ENCODE assay signal across 8 mouse cellular contexts in the genomic region with DNA sequence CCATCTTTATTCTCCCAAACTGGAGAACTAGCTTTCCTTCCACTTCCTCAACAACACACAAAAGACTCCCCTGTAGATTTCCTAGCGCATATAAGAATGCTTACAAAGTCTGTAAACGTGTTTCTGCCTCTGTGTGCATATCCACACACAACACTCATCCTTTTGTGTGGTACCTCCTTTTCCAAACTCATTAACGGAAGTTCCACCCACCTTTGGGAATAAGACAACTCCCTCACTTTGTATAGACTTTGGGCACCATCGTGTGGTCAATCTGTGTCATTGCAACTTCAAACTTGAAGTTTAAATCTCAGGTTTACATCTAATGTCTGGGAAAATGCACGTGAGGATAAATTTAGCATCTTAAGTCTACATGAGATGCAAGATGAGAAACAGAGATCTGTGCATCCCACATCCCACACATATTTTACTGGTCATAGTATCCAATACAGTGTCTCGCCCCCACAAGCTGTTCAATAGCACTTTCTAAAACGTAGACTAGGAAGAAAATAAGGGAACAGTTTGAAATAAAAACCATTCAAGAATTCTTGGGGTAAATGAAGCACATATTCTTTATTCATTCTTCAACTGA.
DNase-seq lines count a peak whose midpoint lies in the region; ATAC-seq lines count a peak whose summit lies in the region.

No protein-coding gene starts in this region.

- no peaks in the 10 kb centered on the region for H3K4me1 ChIP-seq in heart, embryonic 10.5 days
- H3K4me1 ChIP-seq in embryonic facial prominence, embryonic 15.5 days, result no peaks in the 10 kb centered on the region
- 0 out of 2 replicates have a peak, but pooled peaks cover 1% of the 10 kb centered on the region for H3K4me1 ChIP-seq in hindbrain, embryonic 15.5 days (replicated peaks)
- H3K4me1 ChIP-seq in limb, embryonic 11.5 days (ENCODE audit: control insufficient read depth, insufficient read depth, low read length), result 0 out of 2 replicates have a peak, but pooled peaks cover 2% of the 10 kb centered on the region

- H3K4me3 ChIP-seq in heart, embryonic 10.5 days, result no peak overlapping the region
- H3K4me3 ChIP-seq in embryonic facial prominence, embryonic 15.5 days (replicated peaks), result no peak overlapping the region
- H3K4me3 ChIP-seq in hindbrain, embryonic 15.5 days, result no peak overlapping the region
- no peak overlapping the region for H3K4me3 ChIP-seq in limb, embryonic 11.5 days (ENCODE audit: low read depth, low read length)

- DNase-seq in heart, adult 11 months, result peak; percentile 11
- DNase-seq in heart, embryonic 10.5 days (ENCODE audit: low spot score), result no peak
- peak; percentile 13 for DNase-seq in WW6 (ENCODE audit: low read depth, low spot score)
- peak; percentile 62 for DNase-seq in limb, embryonic 11.5 days (ENCODE audit: low spot score)
- peak; percentile 50 for DNase-seq in neural tube, embryonic 10.5 days (ENCODE audit: extremely low spot score, low spot score)
- DNase-seq in urinary bladder, postnatal 10 days (ENCODE audit: low spot score), result no peak

- H3K27ac ChIP-seq in heart, embryonic 10.5 days, result no peak overlapping the region
- H3K27ac ChIP-seq in embryonic facial prominence, embryonic 15.5 days (replicated peaks), result no peak overlapping the region
- H3K27ac ChIP-seq in hindbrain, embryonic 15.5 days (replicated peaks), result no peak overlapping the region
- H3K27ac ChIP-seq in limb, embryonic 11.5 days (replicated peaks; ENCODE audit: low read depth, low read length), result no peak overlapping the region

- no peaks in the 10 kb centered on the region; the same call in 1 of the 2 replicates for H3K27me3 ChIP-seq in heart, embryonic 10.5 days (ENCODE audit: insufficient read depth, poor library complexity, severe bottlenecking)
- H3K27me3 ChIP-seq in embryonic facial prominence, embryonic 15.5 days, result no peaks in the 10 kb centered on the region
- no peaks in the 10 kb centered on the region for H3K27me3 ChIP-seq in hindbrain, embryonic 15.5 days
- no peaks in the 10 kb centered on the region for H3K27me3 ChIP-seq in limb, embryonic 11.5 days (ENCODE audit: control insufficient read depth, insufficient read depth, low read length)

- ATAC-seq in embryonic facial prominence, embryonic 15.5 days (ENCODE audit: insufficient number of reproducible peaks, low FRiP score, low TSS enrichment, low read depth), result no peak
- ATAC-seq in hindbrain, embryonic 15.5 days (ENCODE audit: low FRiP score, low read depth), result peak; percentile 73; the same call in 1 of the 2 replicates
- ATAC-seq in limb, embryonic 11.5 days (ENCODE audit: insufficient number of reproducible peaks, low FRiP score, low TSS enrichment, low read depth), result no peak; the same call in 1 of the 2 replicates

- H3K4me2 ChIP-seq in embryonic facial prominence, embryonic 15.5 days (replicated peaks), result peak overlapping the region; percentile 41
- peak overlapping the region; percentile 45 for H3K4me2 ChIP-seq in hindbrain, embryonic 15.5 days
- no peak overlapping the region for H3K4me2 ChIP-seq in limb, embryonic 11.5 days (ENCODE audit: low read depth, severe bottlenecking)

- H3K9me3 ChIP-seq in heart, embryonic 10.5 days, result no peaks in the 10 kb centered on the region
- no peaks in the 10 kb centered on the region for H3K9me3 ChIP-seq in embryonic facial prominence, embryonic 15.5 days (replicated peaks)
- no peaks in the 10 kb centered on the region for H3K9me3 ChIP-seq in hindbrain, embryonic 15.5 days
- H3K9me3 ChIP-seq in limb, embryonic 11.5 days (ENCODE audit: control insufficient read depth, low read length), result no peaks in the 10 kb centered on the region

- 28% methylated on average over 7 of the region's 7 CpGs for WGBS in heart, embryonic 10.5 days
- 26% methylated on average over 7 of the region's 7 CpGs for WGBS in embryonic facial prominence, embryonic 15.5 days
- WGBS in hindbrain, embryonic 15.5 days, result 29% methylated on average over 7 of the region's 7 CpGs
- 29% methylated on average over 7 of the region's 7 CpGs for WGBS in limb, embryonic 11.5 days

- no peak overlapping the region for H3K9ac ChIP-seq in embryonic facial prominence, embryonic 15.5 days
- H3K9ac ChIP-seq in hindbrain, embryonic 15.5 days, result no peak overlapping the region
- no peak overlapping the region for H3K9ac ChIP-seq in limb, embryonic 11.5 days (ENCODE audit: low read length)

- no peaks in the 10 kb centered on the region for H3K36me3 ChIP-seq in heart, embryonic 10.5 days
- no peaks in the 10 kb centered on the region for H3K36me3 ChIP-seq in embryonic facial prominence, embryonic 15.5 days
- H3K36me3 ChIP-seq in hindbrain, embryonic 15.5 days, result no peaks in the 10 kb centered on the region
- H3K36me3 ChIP-seq in limb, embryonic 11.5 days (ENCODE audit: control insufficient read depth, insufficient read depth, low read length), result no peaks in the 10 kb centered on the region

Comparison
In these comparisons a context has a peak if more than half of its experiments do, and no peak if none do; other contexts are left out.
1. DNase-seq: peak in heart, adult 11 months (single experiment), WW6 (single experiment), limb, embryonic 11.5 days (single experiment) and neural tube, embryonic 10.5 days (single experiment); none in heart, embryonic 10.5 days (single experiment) and urinary bladder, postnatal 10 days (single experiment).